Mouse (Mus musculus) kidney, postnatal 25 days (tissue): ENCODE measurements around the gene Lrp2.

ENCODE experiments used
- DNase-seq, 2 experiments: peaks; one replicate each; pipeline ENCODE4 v3.0.0; 2021; ENCODE audit warnings: mixed read lengths in 2 of 2

The Lrp2 gene

GRCm38 (mm10) chr2:69500357-69500756 is 85.5 kb downstream of the Lrp2 start:
- no peak for DNase-seq

DNA sequence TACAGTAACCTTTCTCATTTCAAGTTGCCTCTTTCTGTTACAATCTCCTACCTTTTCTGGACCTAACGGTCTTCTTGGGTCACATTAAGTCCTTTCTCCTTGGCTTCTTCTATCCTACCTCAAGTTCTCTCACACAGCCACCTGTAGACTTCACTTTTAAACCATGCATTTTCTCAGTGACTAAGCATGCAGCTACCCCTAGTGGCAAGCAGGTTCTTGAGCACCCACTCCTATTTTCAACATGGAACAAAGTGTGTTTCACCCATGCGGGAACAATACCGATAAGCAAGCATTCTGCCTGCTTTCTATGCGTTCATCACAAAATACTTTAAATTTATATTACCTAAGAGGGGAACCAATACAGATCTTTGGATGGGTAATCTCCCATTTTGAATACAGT is 92.7 kb downstream of the Lrp2 start:
- no peak for DNase-seq

GRCm38 (mm10) chr2:69480965-69481364 is 104.9 kb downstream of the Lrp2 start:
- no peak for DNase-seq

GRCm38 (mm10) chr2:69479859-69480258 is 106.0 kb downstream of the Lrp2 start:
- no peak for DNase-seq

DNA sequence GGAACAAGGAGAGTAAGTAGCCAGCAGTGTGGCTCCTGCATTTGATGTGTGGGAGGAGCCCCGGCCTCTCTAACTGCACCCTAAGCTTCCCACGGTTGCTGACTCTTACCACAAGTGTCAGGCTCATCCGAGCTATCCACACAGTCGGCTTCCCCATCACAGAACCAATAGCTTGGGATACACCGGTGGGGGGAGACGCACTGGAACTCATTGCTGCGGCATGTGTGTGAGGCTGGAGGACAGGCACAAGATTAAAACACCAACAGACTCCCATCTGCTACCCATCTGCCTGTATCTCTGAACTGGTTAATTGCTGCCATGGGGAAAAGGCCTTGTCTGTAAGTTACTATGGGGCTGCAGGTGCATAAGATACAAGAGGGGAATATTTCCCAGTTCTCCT is 109.0 kb downstream of the Lrp2 start:
- DNase-seq = no peak

DNA sequence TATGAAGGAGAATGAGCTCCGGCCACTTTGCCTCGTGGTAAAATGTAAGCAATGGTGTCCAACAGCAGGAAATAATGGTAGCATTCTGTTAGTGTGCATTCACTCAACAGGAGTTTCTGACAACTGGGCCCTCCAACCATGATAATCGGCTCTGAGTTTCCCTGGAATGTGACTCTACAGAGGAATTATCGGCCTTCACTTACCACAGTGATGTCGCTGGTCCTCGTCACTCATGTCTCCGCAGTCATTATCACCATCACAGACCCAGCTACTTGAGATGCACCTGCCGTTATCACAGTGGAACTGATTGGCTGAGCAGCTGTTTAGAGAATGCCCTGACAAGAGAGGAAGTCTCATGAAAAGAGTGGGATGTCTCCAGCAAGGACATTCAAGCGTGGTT is 110.7 kb downstream of the Lrp2 start:
- DNase-seq = no peak

- no peak for DNase-seq
These were observed 114.0 kb downstream of the Lrp2 start for GRCm38 (mm10) chr2:69471837-69472236.

- no peak for DNase-seq
These were observed 122.3 kb downstream of the Lrp2 start for GRCm38 (mm10) chr2:69463609-69464008.

GRCm38 (mm10) chr2:69459481-69459880 is 126.4 kb downstream of the Lrp2 start:
- DNase-seq = peak; percentile 18 to 35

GRCm38 (mm10) chr2:69451128-69451527 is 134.7 kb downstream of the Lrp2 start:
- no peak for DNase-seq

DNA sequence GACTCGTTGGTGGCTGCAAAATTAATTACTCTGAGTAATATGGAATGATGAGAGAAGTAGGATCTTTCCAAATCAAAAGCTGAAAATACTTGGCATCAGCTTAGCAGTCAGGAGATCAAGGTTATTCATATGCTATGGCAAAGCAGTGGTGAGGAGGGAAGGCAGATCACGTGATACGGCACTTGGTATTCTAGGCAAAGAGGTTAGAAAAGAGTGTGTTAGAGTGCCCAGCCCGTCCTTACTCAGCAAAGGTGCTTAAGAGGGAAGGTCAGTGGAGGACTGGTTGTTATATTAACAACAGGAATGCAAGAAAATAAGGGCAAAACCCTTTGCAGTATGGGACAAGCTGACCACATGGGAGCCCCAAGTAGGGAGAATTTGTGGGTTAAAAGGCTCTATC is 137.3 kb downstream of the Lrp2 start:
- peak; percentile 53 to 64 for DNase-seq

- DNase-seq = no peak
These were observed 139.9 kb downstream of the Lrp2 start for GRCm38 (mm10) chr2:69445896-69446472.

DNA sequence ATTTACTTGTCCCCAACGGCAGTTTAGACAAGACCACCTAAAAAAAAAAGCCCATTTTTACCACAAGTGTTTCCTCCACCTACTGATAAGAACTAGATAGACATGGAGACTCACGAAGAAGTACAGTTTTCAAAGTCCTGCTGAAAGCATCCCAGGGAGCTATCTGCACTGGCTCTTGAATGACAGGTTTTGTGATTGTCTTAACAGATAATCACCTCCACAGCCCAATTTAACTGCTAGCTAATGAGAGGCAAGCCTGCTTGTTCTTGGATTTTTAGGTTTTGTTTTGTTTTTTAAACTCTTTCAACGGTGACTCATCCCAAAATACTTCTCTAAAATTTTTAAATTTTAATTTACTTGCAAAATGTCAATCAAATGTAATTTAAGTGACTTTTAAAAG is 144.2 kb downstream of the Lrp2 start:
- DNase-seq = no peak

GRCm38 (mm10) chr2:69428116-69428515 is 157.7 kb downstream of the Lrp2 start:
- peak; percentile 68 to 88 for DNase-seq

- DNase-seq = no peak
These were observed 158.7 kb downstream of the Lrp2 start for GRCm38 (mm10) chr2:69427141-69427540.

GRCm38 (mm10) chr2:69426081-69426480 is 159.8 kb downstream of the Lrp2 start:
- DNase-seq = no peak

DNA sequence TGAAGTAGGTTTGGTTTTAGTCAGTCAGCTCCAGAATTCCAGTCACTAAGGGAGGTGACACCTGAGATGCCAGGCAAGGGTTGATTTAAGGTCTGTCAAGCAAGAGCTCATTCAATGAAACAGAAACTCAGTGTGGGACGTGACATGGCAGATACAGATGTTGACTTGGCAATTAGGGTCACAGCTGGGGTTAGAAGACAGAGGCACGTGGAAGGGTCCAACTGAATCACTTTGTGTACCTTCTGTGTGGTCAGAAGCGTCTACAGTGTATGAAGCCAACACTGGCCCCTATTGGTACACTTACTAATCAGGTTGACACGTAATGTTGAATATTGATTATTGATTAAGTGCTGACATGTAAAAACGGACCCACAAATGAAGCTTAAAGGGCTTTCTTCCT is 161.0 kb downstream of the Lrp2 start:
- DNase-seq = no peak

DNA sequence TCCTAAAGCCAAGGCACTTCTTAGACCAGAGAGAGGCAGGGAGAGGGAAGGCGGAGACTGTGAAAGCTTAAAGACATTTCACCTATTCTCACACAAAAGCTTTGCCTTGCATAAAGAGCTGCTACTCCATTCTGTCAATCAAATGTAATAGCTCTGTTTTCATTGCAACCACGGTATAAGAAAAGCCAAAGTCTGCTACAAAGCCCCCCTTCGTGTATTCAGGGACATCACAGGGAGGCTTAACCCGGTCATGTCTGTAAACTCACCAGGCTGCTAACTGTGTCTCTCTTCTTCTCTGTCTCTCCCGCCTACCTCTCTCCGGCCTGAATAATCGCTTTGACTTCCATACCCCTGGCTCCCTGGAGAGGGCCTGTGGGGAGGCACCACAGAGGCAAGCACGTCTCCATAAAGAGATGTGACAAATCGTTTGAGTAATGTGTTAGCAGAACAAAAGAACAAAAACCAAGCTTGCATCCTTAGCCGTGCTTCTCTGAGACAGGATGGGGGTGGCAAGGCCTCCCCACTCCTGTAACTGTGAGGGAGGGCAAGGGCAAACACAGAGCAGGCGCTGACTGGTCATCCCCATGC is 167.5 kb downstream of the Lrp2 start:
- DNase-seq = no peak

DNA sequence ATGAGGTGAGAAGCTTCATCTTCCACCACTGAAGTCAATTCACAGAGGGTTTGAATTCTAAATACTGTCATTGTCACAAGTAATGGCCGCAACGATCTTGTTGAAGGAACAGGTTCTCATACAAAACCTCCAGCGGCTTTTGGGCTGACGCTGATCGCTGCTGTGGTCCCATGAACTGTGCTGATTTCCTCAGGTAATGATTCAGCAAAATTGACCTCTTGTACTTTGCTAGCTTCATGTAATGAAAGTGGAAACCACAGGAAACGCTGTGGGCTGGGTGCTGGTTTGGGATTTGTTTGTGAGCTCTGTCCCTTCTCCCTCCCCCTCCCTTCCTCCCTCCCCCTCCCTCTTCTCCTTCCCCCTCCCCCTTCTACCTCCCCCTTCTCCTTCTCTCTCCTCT is 170.8 kb downstream of the Lrp2 start:
- no peak for DNase-seq

- no peak for DNase-seq
These were observed 171.3 kb downstream of the Lrp2 start for GRCm38 (mm10) chr2:69414539-69414938.

DNA sequence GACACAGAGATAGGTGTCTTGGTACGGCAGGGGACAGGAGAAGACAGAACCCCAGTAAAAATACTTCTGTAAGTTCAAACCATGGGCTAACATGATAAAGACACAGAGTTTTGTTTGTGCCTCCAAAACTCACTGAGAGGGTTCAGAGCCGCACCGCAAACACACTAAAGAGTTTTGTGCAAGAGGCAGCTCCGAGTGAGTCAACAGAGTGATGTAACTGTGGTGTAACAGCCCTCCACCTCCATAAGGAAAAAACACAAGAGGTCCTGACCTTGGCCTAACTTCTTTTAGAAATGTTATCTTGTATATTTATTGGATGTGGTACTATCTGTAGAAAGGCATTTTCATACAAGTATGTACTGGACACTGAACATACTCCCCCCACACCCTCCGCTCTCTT is 180.2 kb downstream of the Lrp2 start:
- DNase-seq = no peak

DNA sequence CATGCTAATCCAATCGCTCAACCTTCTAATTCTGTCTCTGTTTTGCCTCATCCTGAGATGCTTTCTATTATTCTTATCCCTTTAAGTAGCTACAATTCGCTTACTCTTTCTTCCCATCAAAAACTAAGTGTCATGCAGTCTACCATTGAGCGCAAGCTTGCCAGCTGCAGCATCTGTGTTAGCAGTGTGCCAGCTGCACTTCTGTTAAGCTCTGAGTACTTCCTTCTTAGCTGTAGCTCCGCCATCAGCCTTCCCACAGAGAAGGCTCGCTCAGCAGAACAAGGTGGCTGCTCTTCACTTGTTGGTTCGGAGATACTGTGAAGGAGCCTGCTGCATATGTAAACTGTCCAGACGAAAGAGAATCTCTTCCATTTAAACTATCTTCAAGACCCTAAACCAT is 183.6 kb downstream of the Lrp2 start:
- no peak for DNase-seq

GRCm38 (mm10) chr2:69401891-69402290 is 184.0 kb downstream of the Lrp2 start:
- no peak for DNase-seq

- DNase-seq = peak; percentile 31 to 46
These were observed 184.8 kb downstream of the Lrp2 start for GRCm38 (mm10) chr2:69400866-69401604.
